ENCODE assay signal across 21 mouse cellular contexts in the genomic region with DNA sequence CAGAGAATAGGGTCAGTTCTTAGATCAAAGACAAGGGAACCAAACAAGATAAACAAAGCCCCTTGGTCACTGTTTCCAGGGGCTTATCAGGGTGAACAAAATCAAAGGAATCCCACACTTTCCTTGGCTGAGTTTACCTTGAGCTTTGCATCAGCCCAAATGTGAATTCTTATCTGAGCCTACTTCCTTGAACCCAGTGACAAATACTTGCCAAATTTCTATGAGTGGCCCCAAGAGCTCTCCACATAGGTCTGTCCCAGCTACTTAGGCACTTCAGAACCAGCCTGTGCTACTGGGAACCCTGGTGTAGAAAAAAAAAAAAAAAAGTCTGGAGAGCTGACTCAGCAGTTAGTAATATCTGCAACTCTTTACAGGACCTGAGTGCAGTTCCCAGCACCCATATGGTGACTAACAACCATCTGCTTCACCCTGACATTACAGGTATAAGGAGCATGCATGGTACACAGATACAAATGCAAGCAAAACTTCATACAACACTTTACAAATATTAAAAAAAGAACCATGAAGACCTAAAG. TPM values are rescaled to one million over a fixed set of nuclear protein-coding genes. Genes with fewer than 3 reads are reported as not detected.
DNase-seq lines count a peak whose midpoint lies in the region; ATAC-seq and TF ChIP-seq lines count a peak whose summit lies in the region.
"Had no signal": no experiment of that assay in that cellular context is flagged by ENCODE, and none has a peak within 500 bp of the region (broad histone marks: within the 10 kb centered on the region; RNA-seq: fewer than 3 reads in every experiment).

No protein-coding gene starts in this region.

- no peaks in the 10 kb centered on the region for H3K9me3 ChIP-seq in heart, embryonic 11.5 days (replicated peaks; ENCODE audit: control insufficient read depth, low read length)
- H3K9me3 ChIP-seq in kidney, embryonic 16.5 days (ENCODE audit: low read length) = no peaks in the 10 kb centered on the region
- no peaks in the 10 kb centered on the region for H3K9me3 ChIP-seq in ES-E14 (ENCODE audit: control insufficient read depth, insufficient read depth, low read depth, low read length)
- H3K9me3 ChIP-seq in liver, embryonic 11.5 days (ENCODE audit: control insufficient read depth, low read length) = no peaks in the 10 kb centered on the region
- H3K9me3 ChIP-seq: embryonic facial prominence, embryonic 12.5 days; forebrain, embryonic 10.5 days; limb, embryonic 13.5 days; neural tube, embryonic 12.5 days had no signal

- intact Hi-C loops in heart, postnatal 14 days (cut with DNase I) = loop anchor here (5.0 kb wide), 1 partner anchor 193 kb away; a partner anchor contains a TSS

- peaks cover 17% of the 10 kb centered on the region for H3K4me1 ChIP-seq in heart, embryonic 11.5 days (ENCODE audit: control insufficient read depth, insufficient read depth, low read length)
- peaks cover 52% of the 10 kb centered on the region for H3K4me1 ChIP-seq in kidney, embryonic 16.5 days (ENCODE audit: insufficient read depth, low read length)
- H3K4me1 ChIP-seq in ES-E14 (ENCODE audit: control insufficient read depth in 2 of 2, insufficient read depth in 2 of 2, low read length in 2 of 2, poor library complexity in 1 of 2) = peaks cover 5% of the 10 kb centered on the region in 2 experiments; a peak in 1 of 4 replicates
- H3K4me1 ChIP-seq in liver, embryonic 11.5 days (replicated peaks; ENCODE audit: control insufficient read depth, insufficient read depth, low read length) = peaks cover 35% of the 10 kb centered on the region

- H3K4me3 ChIP-seq in heart, embryonic 11.5 days (ENCODE audit: low read depth, low read length) = no peak overlapping the region
- H3K4me3 ChIP-seq in kidney, embryonic 16.5 days (ENCODE audit: low read length) = no peak overlapping the region
- no peak overlapping the region for H3K4me3 ChIP-seq in ES-E14 (ENCODE audit: insufficient read depth in 1 of 2, low read depth in 1 of 2, low read length in 2 of 2, poor library complexity in 1 of 2, severe bottlenecking in 1 of 2)
- no peak overlapping the region for H3K4me3 ChIP-seq in liver, embryonic 11.5 days (ENCODE audit: low read depth, low read length)
- H3K4me3 ChIP-seq: embryonic facial prominence, embryonic 12.5 days; forebrain, embryonic 10.5 days; layer of hippocampus, adult 2 months; left cerebral cortex, adult 2 months; limb, embryonic 13.5 days; neural tube, embryonic 12.5 days had no signal

- H3K27me3 ChIP-seq in heart, embryonic 11.5 days (ENCODE audit: control insufficient read depth, insufficient read depth, low read length) = no peaks in the 10 kb centered on the region
- no peaks in the 10 kb centered on the region for H3K27me3 ChIP-seq in kidney, embryonic 16.5 days (ENCODE audit: insufficient read depth, low read length)
- no peaks in the 10 kb centered on the region for H3K27me3 ChIP-seq in liver, embryonic 11.5 days (replicated peaks; ENCODE audit: control insufficient read depth, insufficient read depth, low read length)
- H3K27me3 ChIP-seq: embryonic facial prominence, embryonic 12.5 days; limb, embryonic 13.5 days; neural tube, embryonic 12.5 days had no signal

- in situ Hi-C loops in ES-E14 (cut with MboI; ENCODE audit: low sequenced_read_pairs in 2 of 2, unreplicated experiment in 2 of 2) = no loop called here

- peaks cover 1% of the 10 kb centered on the region; the same call in 1 of the 2 replicates for H3K36me3 ChIP-seq in heart, embryonic 11.5 days (ENCODE audit: control insufficient read depth, insufficient read depth, low read length)
- H3K36me3 ChIP-seq in kidney, embryonic 16.5 days (ENCODE audit: insufficient read depth, low read length) = no peaks in the 10 kb centered on the region; the same call in 1 of the 2 replicates
- H3K36me3 ChIP-seq in ES-E14 (ENCODE audit: control insufficient read depth, insufficient read depth, low read length, poor library complexity, severe bottlenecking) = peaks cover 1% of the 10 kb centered on the region; the same call in 1 of the 2 replicates
- 0 out of 2 replicates have a peak, but pooled peaks cover 1% of the 10 kb centered on the region for H3K36me3 ChIP-seq in liver, embryonic 11.5 days (ENCODE audit: control insufficient read depth, insufficient read depth, low read length)

- no peak overlapping the region for H3K4me2 ChIP-seq in heart, embryonic 11.5 days
- H3K4me2 ChIP-seq in kidney, embryonic 16.5 days (replicated peaks; ENCODE audit: low read depth, low read length) = no peak overlapping the region
- no peak overlapping the region for H3K4me2 ChIP-seq in liver, embryonic 11.5 days
- H3K4me2 ChIP-seq: embryonic facial prominence, embryonic 12.5 days; hindbrain, embryonic 14.5 days; limb, embryonic 13.5 days; neural tube, embryonic 12.5 days had no signal

- peak overlapping the region; percentile 54 for H3K27ac ChIP-seq in heart, embryonic 11.5 days (ENCODE audit: low read depth, low read length)
- peak overlapping the region; percentile 84; the same call in 1 of the 2 replicates for H3K27ac ChIP-seq in kidney, embryonic 16.5 days (ENCODE audit: low read length)
- H3K27ac ChIP-seq in ES-E14 (ENCODE audit: insufficient read depth, low read depth, low read length, poor library complexity, severe bottlenecking) = no peak overlapping the region
- H3K27ac ChIP-seq in liver, embryonic 11.5 days (ENCODE audit: low read depth, low read length) = 0 out of 2 replicates have a peak overlapping the region, but pooled peaks have one; percentile 35
- H3K27ac ChIP-seq: hindbrain, embryonic 14.5 days; layer of hippocampus, adult 2 months; left cerebral cortex, adult 2 months; neural tube, embryonic 12.5 days had no signal

- DNase-seq in heart, postnatal 14 days = no peak
- DNase-seq in kidney, postnatal 4 days = no peak
- no peak for DNase-seq in ES-E14 (ENCODE audit: low read depth, low spot score)
- no peak for DNase-seq in liver, embryonic 11.5 days (ENCODE audit: low spot score)
- DNase-seq in thymus, adult 18-20 months = no peak
- no peak for DNase-seq in cerebellum, adult 11-12 months
- DNase-seq: cerebellum, adult 18-20 months; right cerebral cortex, postnatal 25 days; thymus, adult 2 months had no signal

- ATAC-seq in heart, embryonic 11.5 days (replicated peaks; ENCODE audit: insufficient number of reproducible peaks, low FRiP score, low TSS enrichment) = no peak
- no peak for ATAC-seq in kidney, embryonic 16.5 days (ENCODE audit: low FRiP score, low TSS enrichment)
- no peak for ATAC-seq in liver, embryonic 11.5 days (replicated peaks; ENCODE audit: low FRiP score)
- ATAC-seq: intestine, embryonic 16.5 days had no signal

- H3K9ac ChIP-seq in heart, embryonic 11.5 days (ENCODE audit: low read depth, low read length) = no peak overlapping the region
- no peak overlapping the region for H3K9ac ChIP-seq in kidney, embryonic 16.5 days (replicated peaks; ENCODE audit: low read length)
- no peak overlapping the region for H3K9ac ChIP-seq in ES-E14 (ENCODE audit: insufficient read depth, low read depth, low read length, poor library complexity, severe bottlenecking)
- H3K9ac ChIP-seq in liver, embryonic 11.5 days (ENCODE audit: low read depth, low read length) = no peak overlapping the region
- H3K9ac ChIP-seq: embryonic facial prominence, embryonic 12.5 days; hindbrain, embryonic 14.5 days; limb, embryonic 13.5 days; neural tube, embryonic 12.5 days had no signal

TF ChIP-seq in ES-E14, 5 proteins besides CTCF, POLR2A, EP300 and RAD21:
- TF ChIP-seq ZNF384 (IDR thresholded peaks at IDR 0.05; ENCODE audit: low read depth, low read length) (no peak), MAFK (IDR thresholded peaks at IDR 0.05; ENCODE audit: insufficient read depth, low read depth, low read length) (peak; percentile 85), ZC3H11A (IDR thresholded peaks at IDR 0.05; ENCODE audit: borderline replicate concordance, low read depth, low read length) (no peak), CHD2 (IDR thresholded peaks at IDR 0.05; ENCODE audit: low read depth, low read length) (no peak)
TF ChIP-seq in ES-E14: peak in this region for 1.

RNA-seq across cellular contexts. Expression of a gene that starts 36.5 kb away (rescaled TPM):
- 15.2 and 16.7 TPM in 2 replicates for polyA plus RNA-seq in heart, embryonic 11.5 days (2014; fragmentation: Nextera tagmentation; extraction: Ambion mirVana)
- 10 to 100 TPM; 11.4 to 12.4 TPM for total RNA-seq in heart, postnatal 14 days (2021)
- polyA plus RNA-seq in kidney, embryonic 16.5 days (2015; fragmentation: Nextera tagmentation; extraction: Ambion mirVana) = 22.0 and 28.4 TPM in 2 replicates
- 12.5 and 13.1 TPM in 2 replicates for total RNA-seq in ES-E14 (2012; rRNA removed)
- 24.8 and 25.9 TPM in 2 replicates for polyA plus RNA-seq in liver, embryonic 11.5 days (2014; fragmentation: Nextera tagmentation; extraction: Ambion mirVana)

RNA-seq across cellular contexts. Expression of a gene that starts 48.3 kb away (rescaled TPM):
- not detected in 2 replicates for polyA plus RNA-seq in heart, embryonic 11.5 days (2014; fragmentation: Nextera tagmentation; extraction: Ambion mirVana)
- total RNA-seq in heart, postnatal 14 days (2021) = not detected
- polyA plus RNA-seq in kidney, embryonic 16.5 days (2015; fragmentation: Nextera tagmentation; extraction: Ambion mirVana) = 0.80 TPM in 1 of 2 replicates, not detected in the other
- 0.31 and 3.3 TPM in 2 replicates for total RNA-seq in ES-E14 (2012; rRNA removed)
- polyA plus RNA-seq in liver, embryonic 11.5 days (2014; fragmentation: Nextera tagmentation; extraction: Ambion mirVana) = 0.47 TPM in 1 of 2 replicates, not detected in the other
- total RNA-seq: gastrocnemius, postnatal 4 days; layer of hippocampus, adult 2 months; left cerebral cortex, adult 2 months; megakaryocyte, adult 5-6 weeks had no signal
- polyA plus RNA-seq: embryonic facial prominence, embryonic 12.5 days; hindbrain, embryonic 14.5 days; intestine, embryonic 16.5 days; limb, embryonic 13.5 days; neural tube, embryonic 12.5 days had no signal

RNA-seq across cellular contexts. Expression of a gene that starts 51.4 kb away (rescaled TPM):
- 312 and 348 TPM in 2 replicates for polyA plus RNA-seq in heart, embryonic 11.5 days (2014; fragmentation: Nextera tagmentation; extraction: Ambion mirVana)
- 100 to 1,000 TPM; 168 to 179 TPM for total RNA-seq in heart, postnatal 14 days (2021)
- polyA plus RNA-seq in kidney, embryonic 16.5 days (2015; fragmentation: Nextera tagmentation; extraction: Ambion mirVana) = 195 and 234 TPM in 2 replicates
- 68.4 and 102 TPM in 2 replicates for total RNA-seq in ES-E14 (2012; rRNA removed)
- polyA plus RNA-seq in liver, embryonic 11.5 days (2014; fragmentation: Nextera tagmentation; extraction: Ambion mirVana) = 543 and 554 TPM in 2 replicates
